In the genomic region with DNA sequence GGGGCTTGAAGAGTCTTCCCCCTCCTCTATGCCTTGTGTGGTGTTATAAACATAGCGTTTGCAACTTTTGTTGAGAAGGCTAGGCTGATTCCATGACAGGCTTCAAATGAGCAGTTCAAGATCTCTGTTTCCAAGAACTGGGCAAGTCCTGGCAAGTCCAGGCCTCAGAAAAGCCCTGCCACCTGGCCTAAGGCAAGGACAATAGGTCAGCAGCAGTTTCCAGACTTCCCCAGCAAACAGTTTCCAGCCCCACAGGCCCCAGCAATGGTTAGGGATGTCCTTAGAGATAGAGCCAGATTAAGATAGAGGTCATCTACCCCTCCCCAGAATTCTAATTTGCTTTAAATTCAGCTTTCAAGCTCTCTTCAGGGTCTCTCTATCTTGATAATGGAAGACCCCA, we compare ENCODE assay signal across 31 mouse cellular contexts. TPM values are rescaled to one million over a fixed set of nuclear protein-coding genes. Genes with fewer than 3 reads are reported as not detected.
DNase-seq lines count a peak whose midpoint lies in the region; ATAC-seq and TF ChIP-seq lines count a peak whose summit lies in the region.
"Had no signal": no experiment of that assay in that cellular context is flagged by ENCODE, and none has a peak within 500 bp of the region (broad histone marks: within the 10 kb centered on the region; RNA-seq: fewer than 3 reads in every experiment).

No protein-coding gene starts in this region.

- no peak for TF ChIP-seq EP300 in CH12.LX (IDR thresholded peaks at IDR 0.05; ENCODE audit: low read length)

- no peak for TF ChIP-seq RAD21 in CH12.LX (IDR thresholded peaks at IDR 0.05; ENCODE audit: low read depth, low read length)

- H3K36me3 ChIP-seq in midbrain, embryonic 10.5 days: no peaks in the 10 kb centered on the region
- no peaks in the 10 kb centered on the region for H3K36me3 ChIP-seq in midbrain, embryonic 16.5 days (ENCODE audit: control insufficient read depth, insufficient read depth, low read length)
- H3K36me3 ChIP-seq in CH12.LX (replicated peaks in 1 of 2; ENCODE audit: control insufficient read depth in 1 of 2, insufficient read depth in 1 of 2, low read length in 1 of 2): no peaks in the 10 kb centered on the region
- H3K36me3 ChIP-seq: embryonic facial prominence, embryonic 13.5 days; embryonic facial prominence, embryonic 15.5 days; forebrain, embryonic 10.5 days; forebrain, embryonic 12.5 days; G1E had no signal

- DNase-seq in heart, adult 11 months: peak; percentile 57
- no peak for DNase-seq in heart, postnatal 25 days (ENCODE audit: low spot score)
- no peak for DNase-seq in midbrain, embryonic 10.5 days (ENCODE audit: low spot score)
- no peak for DNase-seq in CH12.LX (ENCODE audit: extremely low read depth)
- no peak for DNase-seq in adrenal gland, postnatal 4 days (ENCODE audit: low spot score in 2 of 2)
- DNase-seq: adrenal gland, adult 8-10 months; adrenal gland, postnatal 14 days; adrenal gland, postnatal 36 days; B cell, adult 2 months; cerebellum, adult 11 months; cerebellum, adult 18-20 months; cerebellum, adult 8-10 months; cerebellum, adult 9-11 months; cerebellum, postnatal 36 days; embryo, embryonic 11 days had no signal

- TF ChIP-seq POLR2A in CH12.LX (IDR thresholded peaks at IDR 0.05; ENCODE audit: low read depth, low read length): no peak

- dilution Hi-C loops in CH12.LX (cut with MboI; ENCODE audit: extremely low pct_ligation_motif_present, extremely low pct_unique_long_range_greater_than_20kb, low sequenced_read_pairs): no loop called here

- 93% methylated on average over 1 of the region's 1 CpGs for WGBS in midbrain, embryonic 10.5 days
- WGBS in midbrain, embryonic 16.5 days: 95% methylated on average over 1 of the region's 1 CpGs

- no peak overlapping the region for H3K4me2 ChIP-seq in midbrain, embryonic 16.5 days (ENCODE audit: low read length)
- H3K4me2 ChIP-seq in CH12.LX (ENCODE audit: insufficient read depth, low read depth, poor library complexity, severe bottlenecking): no peak overlapping the region
- H3K4me2 ChIP-seq: embryonic facial prominence, embryonic 13.5 days; embryonic facial prominence, embryonic 15.5 days; forebrain, embryonic 12.5 days had no signal

- intact Hi-C loops in heart, postnatal 25 days (cut with DNase I): no loop called here

- no peak overlapping the region for H3K9ac ChIP-seq in midbrain, embryonic 16.5 days (ENCODE audit: low read depth, low read length)
- H3K9ac ChIP-seq in CH12.LX (ENCODE audit: insufficient read depth, low read depth): no peak overlapping the region
- H3K9ac ChIP-seq: embryonic facial prominence, embryonic 13.5 days; embryonic facial prominence, embryonic 15.5 days; forebrain, embryonic 12.5 days had no signal

- in situ Hi-C loops in CH12.LX (cut with MboI; ENCODE audit: low pct_ligation_motif_present, low pct_unique_long_range_greater_than_20kb, low sequenced_read_pairs): no loop called here

- no peaks in the 10 kb centered on the region for H3K27me3 ChIP-seq in midbrain, embryonic 10.5 days (ENCODE audit: low read depth, poor library complexity, severe bottlenecking)
- no peaks in the 10 kb centered on the region for H3K27me3 ChIP-seq in midbrain, embryonic 16.5 days (ENCODE audit: control insufficient read depth, insufficient read depth, low read depth, low read length)
- H3K27me3 ChIP-seq in CH12.LX (replicated peaks): no peaks in the 10 kb centered on the region
- H3K27me3 ChIP-seq: embryonic facial prominence, embryonic 13.5 days; embryonic facial prominence, embryonic 15.5 days; forebrain, embryonic 12.5 days; Patski had no signal

- peaks cover 11% of the 10 kb centered on the region for H3K4me1 ChIP-seq in midbrain, embryonic 10.5 days
- H3K4me1 ChIP-seq in midbrain, embryonic 16.5 days (ENCODE audit: control insufficient read depth, insufficient read depth, low read length): no peaks in the 10 kb centered on the region
- peaks cover 0 to 5% of the 10 kb centered on the region in 2 experiments; a peak in 2 of 4 replicates for H3K4me1 ChIP-seq in CH12.LX (ENCODE audit: control insufficient read depth in 1 of 2, insufficient read depth in 2 of 2)
- H3K4me1 ChIP-seq: embryonic facial prominence, embryonic 13.5 days; embryonic facial prominence, embryonic 15.5 days; forebrain, embryonic 12.5 days had no signal

- H3K79me2 ChIP-seq in CH12.LX (replicated peaks; ENCODE audit: control insufficient read depth, extremely low read depth, insufficient read depth, poor library complexity, severe bottlenecking): no peaks in the 10 kb centered on the region

- ATAC-seq in midbrain, embryonic 16.5 days: no peak
- ATAC-seq: activated CD4-positive, CD25-positive, alpha-beta regulatory T cell, adult 4 months; CD4-positive, CD25-positive, alpha-beta regulatory T cell, adult 4 months; forebrain, embryonic 14.5 days; forebrain, embryonic 16.5 days; Patski had no signal

- no peak overlapping the region for H3K4me3 ChIP-seq in midbrain, embryonic 10.5 days
- H3K4me3 ChIP-seq in midbrain, embryonic 16.5 days (ENCODE audit: low read depth, low read length): no peak overlapping the region
- no peak overlapping the region for H3K4me3 ChIP-seq in CH12.LX (replicated peaks in 1 of 3; ENCODE audit: low read depth in 2 of 3, low read length in 2 of 3, poor library complexity in 1 of 3)
- H3K4me3 ChIP-seq: embryonic facial prominence, embryonic 13.5 days; embryonic facial prominence, embryonic 15.5 days; erythroblast, embryonic 14.5 days; forebrain, embryonic 10.5 days; forebrain, embryonic 12.5 days had no signal

- TF ChIP-seq CTCF in CH12.LX (conservative IDR thresholded peaks at IDR 0.05 in 1 of 2, IDR thresholded peaks at IDR 0.05 in 1 of 2; ENCODE audit: low read depth in 2 of 2, low read length in 2 of 2): no peak

- no peaks in the 10 kb centered on the region for H3K9me3 ChIP-seq in midbrain, embryonic 10.5 days (replicated peaks)
- H3K9me3 ChIP-seq in midbrain, embryonic 16.5 days (replicated peaks; ENCODE audit: control insufficient read depth, low read length, poor library complexity, severe bottlenecking): no peaks in the 10 kb centered on the region
- no peaks in the 10 kb centered on the region for H3K9me3 ChIP-seq in CH12.LX (replicated peaks; ENCODE audit: low read length)
- H3K9me3 ChIP-seq: embryonic facial prominence, embryonic 13.5 days; embryonic facial prominence, embryonic 15.5 days; forebrain, embryonic 10.5 days; forebrain, embryonic 12.5 days; G1E had no signal

- 0 out of 2 replicates have a peak overlapping the region, but pooled peaks have one; percentile 17 for H3K27ac ChIP-seq in midbrain, embryonic 10.5 days (replicated peaks)
- H3K27ac ChIP-seq in midbrain, embryonic 16.5 days (ENCODE audit: low read length): no peak overlapping the region
- H3K27ac ChIP-seq in CH12.LX (ENCODE audit: insufficient read depth, low read depth): no peak overlapping the region
- H3K27ac ChIP-seq: embryonic facial prominence, embryonic 13.5 days; embryonic facial prominence, embryonic 15.5 days; forebrain, embryonic 10.5 days; forebrain, embryonic 12.5 days had no signal

TF ChIP-seq in CH12.LX, 34 proteins besides CTCF, POLR2A, EP300 and RAD21:
- TF ChIP-seq TCF12 (IDR thresholded peaks at IDR 0.05; ENCODE audit: low read depth, low read length) (0 out of 2 replicates have a peak, but pooled peaks have one; percentile 17), ELF1 (IDR thresholded peaks at IDR 0.05; ENCODE audit: low read depth, low read length) (no peak)

RNA-seq across cellular contexts. Expression of gene Dhrs7, which starts 17.2 kb away (rescaled TPM):
- total RNA-seq in heart, postnatal 25 days (2021): 10 to 100 TPM; 69.0 to 86.7 TPM
- polyA plus RNA-seq in midbrain, embryonic 10.5 days (2016; fragmentation: Nextera tagmentation; extraction: Ambion mirVana): 12.6 and 13.2 TPM in 2 replicates
- polyA plus RNA-seq in midbrain, embryonic 16.5 days (2015; fragmentation: Nextera tagmentation; extraction: Ambion mirVana): 12.3 and 16.6 TPM in 2 replicates
- total RNA-seq in CH12.LX (2012; rRNA removed) (36.8 and 52.8 TPM in 2 replicates), CH12.LX (2014; rRNA removed) (36.5 and 37.2 TPM in 2 replicates)
- 23.9 and 27.4 TPM in 2 replicates for polyA plus RNA-seq in CH12.LX (2012; ENCODE audit: insufficient read length, low read depth)
- 10 to 100 TPM; 79.8 to 85.4 TPM for total RNA-seq in adrenal gland, postnatal 4 days (2021)
- polyA plus RNA-seq: erythroblast, embryonic 14.5 days had no signal

RNA-seq across cellular contexts. Expression of gene Gm4756, which starts 32.5 kb away (rescaled TPM):
- total RNA-seq in heart, postnatal 25 days (2021): not detected
- not detected in 2 replicates for polyA plus RNA-seq in midbrain, embryonic 10.5 days (2016; fragmentation: Nextera tagmentation; extraction: Ambion mirVana)
- polyA plus RNA-seq in midbrain, embryonic 16.5 days (2015; fragmentation: Nextera tagmentation; extraction: Ambion mirVana): not detected in 2 replicates
- not detected in 2 replicates for total RNA-seq in CH12.LX (2012; rRNA removed)
- not detected in 2 replicates for total RNA-seq in CH12.LX (2014; rRNA removed)
- not detected in 2 replicates for polyA plus RNA-seq in CH12.LX (2012; ENCODE audit: insufficient read length, low read depth)
- not detected for total RNA-seq in adrenal gland, postnatal 4 days (2021)
- total RNA-seq: adrenal gland, adult 18-20 months; adrenal gland, adult 8-10 months; adrenal gland, postnatal 14 days; adrenal gland, postnatal 36 days; common myeloid progenitor, adult 5-6 weeks had no signal
- polyA plus RNA-seq: activated CD4-positive, CD25-positive, alpha-beta regulatory T cell, adult 4 months; brain, embryonic 14.5 days; CD4-positive, CD25-positive, alpha-beta regulatory T cell, adult 4 months; embryonic facial prominence, embryonic 11.5 days; embryonic facial prominence, embryonic 13.5 days; embryonic facial prominence, embryonic 15.5 days; erythroblast, embryonic 14.5 days; forebrain, embryonic 10.5 days; forebrain, embryonic 12.5 days; forebrain, embryonic 14.5 days; forebrain, embryonic 16.5 days; G1E had no signal
